Mouse (Mus musculus) forelimb bud, embryonic 11.5 days (tissue): ENCODE results near the gene Arhgef38.

Experiments used
- DNase-seq: peaks from one replicate; pipeline ENCODE4 v3.0.0-alpha.2; 2012; ENCODE audit warnings: low read depth, low spot score

The Arhgef38 gene

DNA sequence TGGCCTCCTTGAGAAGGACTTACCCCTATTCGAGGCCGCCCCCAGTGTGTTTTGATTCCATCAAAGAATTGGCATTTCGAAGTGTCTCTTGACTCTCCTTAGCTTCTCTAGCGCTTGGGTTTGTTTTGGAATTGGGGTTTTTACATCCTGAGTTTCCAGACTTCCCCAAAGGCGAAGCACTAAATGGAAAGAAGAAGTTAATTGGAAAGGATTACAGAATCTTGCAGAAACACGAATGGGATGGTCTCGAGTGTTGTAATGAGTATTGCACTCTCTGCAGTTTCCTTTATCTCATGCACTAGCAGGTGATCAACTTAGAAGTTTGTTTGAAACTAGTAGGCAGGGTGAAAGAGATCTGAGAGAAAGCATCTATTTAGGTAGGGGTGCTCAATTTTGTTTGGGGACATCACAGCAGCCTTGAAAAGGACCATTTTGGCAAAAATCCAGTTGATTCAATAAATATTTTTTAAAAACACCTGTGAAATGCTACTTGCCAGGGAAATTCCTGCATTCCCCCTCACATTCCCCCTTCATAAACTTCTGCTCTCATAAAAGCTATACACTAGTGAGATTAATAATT is 142.4 kb downstream of the Arhgef38 start:
- DNase-seq = no peak

DNA sequence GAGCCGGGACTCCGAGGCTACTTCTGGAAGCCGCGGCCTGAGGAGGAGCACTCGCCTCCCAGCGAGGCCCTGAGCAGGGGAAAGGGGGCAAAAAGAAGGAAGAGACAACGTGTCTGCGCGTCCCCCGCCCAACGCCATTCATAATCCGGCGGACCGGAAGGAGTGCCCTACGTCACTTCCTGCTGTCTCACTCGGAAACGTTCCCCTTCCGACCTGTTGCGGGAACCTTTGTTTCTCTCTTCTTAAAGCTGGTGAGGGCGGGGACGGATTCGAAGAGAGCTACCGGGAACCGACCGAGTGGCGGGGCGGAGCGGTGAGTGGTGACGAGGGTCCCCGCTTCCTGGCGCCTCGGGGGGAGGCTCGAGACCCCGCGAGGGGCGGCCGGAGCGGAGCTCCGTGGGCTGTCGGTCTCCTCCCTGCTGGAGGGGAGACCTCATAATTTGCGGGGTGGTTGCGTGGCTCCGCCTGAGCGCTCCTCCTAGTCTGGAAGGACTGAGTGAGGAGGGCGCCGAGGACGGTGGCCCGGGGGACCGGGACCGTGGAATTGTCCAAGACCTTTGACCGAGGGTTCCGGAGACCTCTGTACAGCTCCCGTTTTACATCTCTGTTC is 143.0 kb downstream of the Arhgef38 start, which contains the start of the genes Ints12 and Gstcd:
Ints12 (plus strand) TSS at position 177 of the 610 bp plus-strand sequence.
Gstcd (minus strand) TSS at position 370 of the 610 bp plus-strand sequence.
- DNase-seq = peak; percentile 96

DNA sequence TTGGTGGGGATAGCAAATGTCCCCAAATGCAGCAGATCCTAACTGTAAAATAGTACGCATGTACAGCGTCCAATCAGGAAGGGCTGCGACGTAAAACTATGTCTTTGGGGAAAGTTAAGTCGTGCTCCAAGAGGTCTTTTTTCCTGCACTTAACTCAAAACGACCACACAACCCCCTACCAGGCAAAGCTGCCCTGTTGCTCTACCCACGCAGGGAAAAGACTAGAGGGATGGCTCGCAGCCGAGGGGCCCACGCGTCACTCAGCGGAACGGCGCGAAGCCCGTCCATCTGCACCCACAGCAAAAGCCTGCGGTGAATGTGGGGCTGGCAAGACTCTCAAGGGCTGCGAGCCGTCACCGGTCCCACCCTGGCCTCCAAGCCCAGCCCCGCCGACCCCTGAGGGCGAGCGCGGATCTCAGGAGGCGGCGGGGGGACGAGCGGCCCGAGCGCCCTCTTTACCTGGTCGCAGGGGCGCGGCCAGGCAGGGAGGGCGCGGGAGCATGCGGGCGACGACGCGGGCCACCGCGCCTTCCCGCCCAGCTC is 143.6 kb downstream of the Arhgef38 start:
- peak; percentile 65 for DNase-seq

DNA sequence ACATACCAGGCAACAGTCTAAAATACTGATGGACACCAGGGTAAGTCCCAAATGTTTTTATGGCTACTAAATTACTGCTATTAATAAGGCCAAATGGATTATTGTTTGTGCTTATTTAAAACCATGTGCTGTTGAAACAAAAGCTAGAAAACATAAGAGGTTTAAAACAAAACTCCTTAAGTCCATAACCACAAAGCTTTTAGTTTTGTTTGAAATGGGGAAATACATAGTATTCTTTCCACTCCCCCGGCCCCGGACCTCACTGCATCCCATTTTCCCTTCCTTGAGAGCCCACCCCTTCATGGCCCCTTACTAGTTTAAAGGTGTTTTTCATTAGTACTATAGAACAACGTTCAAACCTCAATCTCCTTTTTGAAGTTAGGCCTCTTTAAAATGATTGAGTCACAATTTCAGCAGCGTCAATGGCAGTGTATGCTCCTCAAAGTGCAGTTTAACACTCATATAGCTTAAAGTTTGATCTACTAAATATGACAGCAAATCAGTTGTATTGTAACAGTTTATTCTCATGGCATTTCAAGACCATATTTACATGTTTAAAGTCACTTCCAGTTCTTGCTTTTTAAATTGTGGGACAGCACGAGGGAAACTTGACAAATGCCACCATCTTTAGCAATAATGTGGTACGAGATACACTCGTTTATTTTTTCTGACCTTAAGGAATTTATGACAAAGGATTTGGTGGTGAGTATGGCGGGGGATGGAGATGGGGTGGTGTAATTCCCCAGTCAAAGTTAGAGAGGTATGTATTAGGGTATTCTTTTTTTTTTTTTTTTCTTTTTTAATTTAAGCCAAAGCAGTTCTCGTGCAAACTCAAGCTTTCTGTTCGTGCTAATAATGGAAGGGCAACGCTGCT is 144.3 kb downstream of the Arhgef38 start:
- DNase-seq = peak; percentile 41

DNA sequence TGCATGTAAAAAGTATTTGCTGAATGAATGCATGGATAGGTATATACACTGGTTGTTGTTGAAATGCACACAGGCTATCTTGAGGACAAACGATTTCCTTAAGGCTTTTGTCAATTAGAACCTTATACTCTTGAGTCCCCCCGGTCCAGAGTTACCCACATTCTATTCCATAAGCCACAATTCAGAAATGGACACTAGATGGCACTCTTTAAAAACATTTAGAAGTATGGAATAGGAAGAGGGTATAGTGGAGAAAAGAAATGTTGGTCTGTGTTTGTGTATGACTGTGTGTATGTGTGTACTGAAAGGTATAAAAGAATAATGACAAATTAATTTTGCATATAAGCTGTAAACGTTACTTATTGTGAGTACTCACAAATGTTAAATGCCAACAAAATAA is 148.9 kb downstream of the Arhgef38 start:
- DNase-seq = peak; percentile 40

DNA sequence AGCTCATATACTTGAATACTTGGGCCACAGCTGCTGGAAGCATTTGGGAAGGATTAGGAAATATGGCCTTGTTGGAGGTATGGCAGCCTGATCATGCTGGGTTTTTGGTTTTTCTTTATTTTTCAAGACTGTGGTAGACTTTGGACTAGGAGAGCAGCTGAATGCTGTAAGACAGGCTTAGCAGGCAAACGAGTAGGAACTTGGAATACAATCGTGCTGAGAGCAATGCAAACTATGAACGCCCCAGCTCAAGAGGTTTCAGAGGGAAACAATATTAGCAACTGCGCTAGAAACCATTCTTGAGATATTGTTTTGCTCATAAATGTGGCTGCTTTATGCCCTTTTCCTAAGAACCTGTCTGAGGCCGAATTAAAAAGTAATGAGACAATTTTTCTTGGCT is 152.0 kb downstream of the Arhgef38 start:
- no peak for DNase-seq

DNA sequence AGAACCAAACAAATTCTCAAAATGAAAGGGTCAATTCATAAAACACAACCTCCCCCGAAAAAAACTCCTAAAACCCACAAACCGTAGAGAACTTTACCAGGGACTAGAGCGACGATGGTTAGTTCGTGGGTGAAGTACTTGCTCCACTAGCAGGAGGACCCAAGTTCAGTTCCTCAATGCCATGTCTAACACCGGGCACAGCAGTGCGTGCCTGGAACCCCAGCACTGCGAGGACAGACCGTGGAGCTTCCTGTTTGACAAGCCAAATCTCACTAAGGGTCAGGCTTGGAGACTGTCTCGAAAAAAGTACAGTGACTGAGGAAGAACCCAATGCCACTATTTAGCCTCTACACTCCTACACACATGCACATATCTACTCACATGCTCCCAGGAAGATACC is 159.2 kb downstream of the Arhgef38 start:
- no peak for DNase-seq
